Mouse (Mus musculus): ENCODE results near the gene Slc39a2.

The Slc39a2 gene

DNA sequence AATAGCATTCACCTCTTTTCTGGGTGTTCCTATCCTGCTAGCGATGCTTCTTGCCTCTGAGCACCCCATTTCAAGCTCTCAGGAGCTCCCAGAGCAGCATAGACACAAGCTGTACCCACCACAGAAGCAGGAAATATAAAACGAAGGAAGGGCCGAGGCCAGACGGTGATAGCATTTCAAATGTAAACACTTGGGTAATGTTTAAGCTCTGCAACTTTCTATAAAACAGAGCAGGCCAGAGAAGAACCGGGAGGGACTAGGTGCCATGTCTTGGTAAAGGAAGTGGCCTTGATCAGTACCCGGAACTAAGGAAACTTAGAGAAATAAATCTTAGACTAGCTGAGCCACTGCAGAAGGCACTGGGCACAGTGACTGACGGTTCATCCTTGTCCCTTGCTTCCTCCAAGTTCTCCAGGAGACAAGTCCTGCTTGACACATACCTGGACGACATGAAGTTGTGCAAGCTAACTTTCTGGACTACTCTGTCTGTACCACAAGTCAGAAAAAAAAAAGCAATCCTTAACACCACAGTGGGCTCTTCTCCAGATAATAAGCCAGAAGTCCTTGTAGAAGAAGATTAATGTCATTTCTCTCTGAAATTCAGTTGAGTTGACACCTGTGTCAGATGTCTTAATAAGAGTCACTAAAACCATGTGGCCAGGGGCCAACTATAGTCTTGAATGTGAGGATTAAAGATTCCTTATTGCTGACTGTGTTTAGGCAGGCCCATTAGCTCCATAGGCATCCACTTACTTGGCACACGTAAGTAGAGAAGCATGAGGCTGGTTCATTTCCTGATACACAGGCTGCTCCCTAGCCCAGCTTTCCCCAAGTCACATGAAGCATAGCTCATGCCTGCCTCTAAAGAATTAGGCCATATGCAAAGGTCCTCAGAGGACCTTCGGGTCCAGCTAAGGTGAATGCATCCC is 39.7 kb downstream of the Slc39a2 start:
- no peak for DNase-seq

DNA sequence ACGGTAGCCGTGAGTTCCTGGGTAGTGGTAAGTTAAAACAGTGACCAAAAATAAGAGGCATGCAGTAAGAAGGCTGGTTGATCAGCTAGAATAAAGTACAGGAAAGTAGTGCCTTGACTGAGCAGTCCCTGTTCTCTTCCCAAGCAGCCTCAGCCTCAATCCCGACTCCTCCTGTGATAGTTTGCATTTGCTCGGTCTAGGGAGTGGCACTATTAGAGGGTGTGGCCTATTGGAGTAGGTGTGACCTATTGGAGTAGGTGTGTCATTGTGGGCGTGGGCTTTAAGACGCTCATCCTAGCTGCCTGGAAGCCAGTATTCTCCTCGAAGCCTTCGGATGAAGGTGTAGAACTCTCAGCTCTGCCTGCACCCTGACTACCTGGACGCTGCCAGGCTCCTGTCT is 46.3 kb downstream of the Slc39a2 start:
- DNase-seq = no peak

DNA sequence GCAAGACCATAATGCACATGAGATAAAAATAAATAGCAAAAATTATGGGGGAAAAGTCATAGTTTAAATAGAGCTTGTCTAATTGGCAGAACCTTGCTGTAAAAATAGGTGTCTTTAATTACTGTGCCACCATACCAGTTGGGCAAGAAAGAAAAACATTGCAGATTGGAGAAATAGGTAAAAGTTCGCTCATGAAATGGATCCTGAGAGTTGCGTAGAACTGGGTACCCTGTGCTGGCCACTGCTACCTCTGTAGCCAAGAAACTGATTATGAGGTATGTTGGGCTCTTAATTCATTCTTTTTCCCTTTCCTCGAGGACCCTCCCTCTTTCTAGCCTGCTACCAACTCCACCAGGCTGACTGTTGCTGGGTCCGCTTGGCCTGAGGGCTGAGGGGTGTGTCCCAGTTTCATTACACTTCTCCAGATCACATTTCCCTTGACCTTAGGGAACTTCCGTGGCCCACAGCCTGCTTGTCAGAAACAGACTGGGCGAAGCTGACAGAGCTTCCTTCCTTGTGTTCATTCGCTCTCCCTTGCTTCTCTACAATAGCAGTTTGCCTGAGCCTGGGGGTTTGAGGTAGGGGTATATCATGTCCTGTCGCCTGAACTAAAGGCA is 48.4 kb downstream of the Slc39a2 start:
- DNase-seq = no peak

DNA sequence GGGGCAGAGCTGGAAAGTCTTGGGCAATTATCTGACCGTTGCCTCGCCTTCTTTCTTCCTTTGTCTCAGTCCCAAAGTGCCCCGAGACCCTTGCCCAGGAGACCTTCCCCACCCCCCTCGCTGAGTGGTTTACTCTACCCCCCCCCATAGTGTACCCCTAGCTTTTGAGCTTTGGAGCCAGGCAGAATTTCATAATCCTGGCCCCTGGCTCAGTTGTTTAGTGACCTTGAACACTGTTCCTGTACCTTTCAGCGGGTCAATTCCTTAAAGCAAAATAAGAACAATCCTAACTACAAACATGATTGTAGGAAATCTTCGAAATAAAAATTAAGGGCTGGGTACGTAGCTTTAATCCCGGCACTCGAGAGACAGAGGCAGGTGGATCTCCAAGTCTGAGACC is 48.9 kb downstream of the Slc39a2 start:
- DNase-seq = no peak

DNA sequence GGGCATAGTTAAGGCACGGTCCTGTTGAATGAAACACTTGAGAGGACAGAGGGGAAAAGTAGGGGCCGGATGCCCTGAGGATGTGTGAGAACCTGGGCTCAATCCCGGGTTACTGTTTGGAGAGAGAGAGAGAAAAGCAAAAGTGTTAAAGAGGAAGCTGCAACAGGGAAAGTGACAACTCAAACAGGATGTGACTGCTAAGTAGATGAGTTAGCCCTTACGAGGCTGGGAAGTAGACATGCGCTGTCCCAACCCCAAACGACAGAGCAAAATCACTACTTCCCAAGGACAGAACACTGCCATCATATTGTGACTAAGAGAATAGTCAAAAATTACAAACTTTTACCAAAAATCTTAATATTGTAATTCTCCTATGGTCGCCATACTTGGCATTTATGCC is 49.5 kb downstream of the Slc39a2 start:
- no peak for DNase-seq

DNA sequence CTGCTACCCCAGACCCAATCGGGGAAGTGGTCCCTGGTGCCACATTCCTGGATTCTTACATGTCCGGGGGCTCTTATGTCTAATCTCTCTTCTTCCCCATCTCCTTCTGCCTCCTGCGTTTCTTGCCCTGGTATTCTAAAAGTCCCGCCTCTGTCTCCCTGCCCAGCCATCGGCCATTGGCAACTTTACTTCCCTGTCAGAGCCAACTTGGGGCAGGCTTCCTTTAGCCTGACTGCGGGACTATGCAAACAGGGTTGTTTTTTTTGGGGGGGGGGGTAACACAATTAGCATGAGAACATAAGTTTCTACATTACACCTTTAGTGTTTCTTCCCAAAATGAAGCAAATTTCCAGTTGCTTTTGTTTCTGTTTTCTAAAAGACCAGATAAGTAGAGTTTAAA is 50.6 kb downstream of the Slc39a2 start:
- no peak for DNase-seq

Measured in thymus, postnatal 4 days (tissue).